Mouse (Mus musculus) bone marrow, adult 2 months (tissue): ENCODE results near the gene Sox11.

Source experiments
- CTCF ChIP-seq: fragments of 200-500 bp; IDR thresholded peaks from 2 replicates; pipeline ENCODE4 v1.5.1; 2011; ENCODE audit warnings: low read length, control low read depth; ENCODE audit not compliant: control insufficient read depth, insufficient read depth
- POLR2A ChIP-seq: fragments of 200-500 bp; IDR thresholded peaks from 2 replicates; pipeline ENCODE4 v1.6.1; 2011; ENCODE audit warnings: low read depth, mild to moderate bottlenecking, control low read depth, low read length, borderline replicate concordance; ENCODE audit not compliant: control insufficient read depth

GRCm38 (mm10) chr12:27293736-27294135, 48.6 kb downstream of the Sox11 start:
- TF ChIP-seq CTCF, result no peak
- no peak for TF ChIP-seq POLR2A
